Mouse (Mus musculus) lung, postnatal 0 days (tissue): ENCODE results near the gene Baiap2. TPM values are rescaled to one million over a fixed set of nuclear protein-coding genes. Genes with fewer than 3 reads are reported as not detected.

Source experiments
- ATAC-seq: fragments of 200-750 bp; cut with Nextera tagmentation; 2 replicates; pipeline ENCODE4 v1.8.0; 2017; ENCODE audit warnings: moderate library complexity
- DNase-seq: peaks from one replicate; pipeline ENCODE4 v3.0.0-alpha.2; 2016; ENCODE audit warnings: low spot score
- H3K27ac ChIP-seq: fragments of 300-500 bp; sonication (generic); 2 replicates; pipeline ENCODE4 v1.5.1; 2014; ENCODE audit warnings: antibody characterized with exemption, mild to moderate bottlenecking, low read length, mixed read lengths
- H3K27me3 ChIP-seq: fragments of 300-500 bp; sonication (generic); replicated peaks from 2 replicates; pipeline ENCODE4 v1.6.1; 2014; ENCODE audit warnings: low read length, mixed read lengths; ENCODE audit not compliant: insufficient read depth
- H3K36me3 ChIP-seq: fragments of 300-500 bp; sonication (generic); 2 replicates; pipeline ENCODE4 v1.6.1; 2014; ENCODE audit warnings: low read length, mixed read lengths; ENCODE audit not compliant: insufficient read depth
- H3K4me1 ChIP-seq: fragments of 300-500 bp; sonication (generic); 2 replicates; pipeline ENCODE4 v1.6.1; 2014; ENCODE audit warnings: antibody characterized with exemption, low read depth, low read length, mixed read lengths; ENCODE audit not compliant: insufficient read depth
- H3K4me2 ChIP-seq: fragments of 300-500 bp; sonication (generic); replicated peaks from 2 replicates; pipeline ENCODE4 v1.6.1; 2014; ENCODE audit warnings: low read depth, mild to moderate bottlenecking, low read length, moderate library complexity, mixed read lengths
- H3K4me3 ChIP-seq: fragments of 300-500 bp; sonication (generic); 2 replicates; pipeline ENCODE4 v1.5.1; 2014; ENCODE audit warnings: low read depth, low read length
- H3K9ac ChIP-seq: fragments of 300-500 bp; sonication (generic); replicated peaks from 2 replicates; pipeline ENCODE4 v1.6.1; 2014; ENCODE audit warnings: low read depth, mild to moderate bottlenecking
- H3K9me3 ChIP-seq: fragments of 300-500 bp; sonication (generic); 2 replicates; pipeline ENCODE4 v1.6.1; 2016; ENCODE audit warnings: low read length, mixed read lengths
- CTCF ChIP-seq: IDR thresholded peaks from 2 replicates; pipeline ENCODE4 v1.5.1; 2016; ENCODE audit warnings: antibody characterized with exemption, mild to moderate bottlenecking
- EP300 ChIP-seq: IDR thresholded peaks from 2 replicates; pipeline ENCODE4 v1.6.1; 2016; ENCODE audit warnings: antibody characterized with exemption, mild to moderate bottlenecking, control low read depth
- WGBS: fragments of 180-500 bp; shearing (Covaris S2); extraction: QIAGEN DNeasy Blood & Tissue Kit; methylation state at CpG from one replicate; pipeline ENCODE4 v1.1.7; 2014; 5-methylcytosine and 5-hydroxymethylcytosine counted together
- polyA plus RNA-seq: library from polyadenylated mRNA; unstranded; fragments of >200 nt; fragmentation: Nextera tagmentation; extraction: Ambion mirVana; gene quantifications from 2 replicates; pipeline ENCODE4 v1.2.1, GENCODE M21; 2015

Baiap2 gene
- polyA plus RNA-seq, 1 experiment from 2014 or later: 52.6 TPM

DNA sequence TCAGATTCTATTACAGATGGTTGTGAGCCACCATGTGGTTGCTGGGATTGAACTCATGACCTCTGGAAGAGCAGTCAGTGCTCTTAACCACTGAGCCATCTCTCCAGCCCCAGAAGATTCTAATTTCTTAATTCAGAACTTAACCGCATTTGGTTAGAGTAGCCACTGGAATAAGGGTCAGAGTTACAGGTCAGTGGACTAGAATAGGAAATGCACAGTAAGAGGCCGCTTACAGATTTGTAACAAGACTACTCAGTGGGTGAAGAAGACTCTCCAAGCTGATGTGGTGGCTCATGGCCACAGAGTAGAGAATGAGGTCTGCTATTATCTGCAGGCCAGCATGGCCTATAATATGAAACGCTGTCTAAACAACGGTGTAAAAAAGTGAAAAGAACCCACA lies 39.7 kb upstream of the Baiap2 start:
- Histone ChIP-seq H3K4me1 (no peaks in the 10 kb centered on the region), H3K4me2 (no peak overlapping the region), H3K9ac (no peak overlapping the region), H3K27me3 (no peaks in the 10 kb centered on the region), H3K9me3 (no peaks in the 10 kb centered on the region), H3K27ac (no peak overlapping the region), H3K36me3 (0 out of 2 replicates have a peak, but pooled peaks cover 1% of the 10 kb centered on the region), H3K4me3 (no peak overlapping the region)
- DNase-seq (no peak), ATAC-seq (no peak)
- TF ChIP-seq CTCF (no peak), EP300 (no peak)
- 88% methylated on average over 4 of the region's 4 CpGs for WGBS

- Histone ChIP-seq H3K27me3 (no peaks in the 10 kb centered on the region), H3K9ac (no peak overlapping the region), H3K27ac (no peak overlapping the region), H3K9me3 (no peaks in the 10 kb centered on the region), H3K36me3 (no peaks in the 10 kb centered on the region), H3K4me3 (no peak overlapping the region), H3K4me1 (no peaks in the 10 kb centered on the region; the same call in 1 of the 2 replicates), H3K4me2 (no peak overlapping the region)
- 22% methylated on average over 5 of the region's 5 CpGs for WGBS
- peak; percentile 62 for ATAC-seq
- peak; percentile 70 for DNase-seq
- TF ChIP-seq CTCF (peak; percentile 98), EP300 (no peak)
These were observed 37.8 kb upstream of the Baiap2 start for GRCm38 (mm10) chr11:119904621-119905286.

DNA sequence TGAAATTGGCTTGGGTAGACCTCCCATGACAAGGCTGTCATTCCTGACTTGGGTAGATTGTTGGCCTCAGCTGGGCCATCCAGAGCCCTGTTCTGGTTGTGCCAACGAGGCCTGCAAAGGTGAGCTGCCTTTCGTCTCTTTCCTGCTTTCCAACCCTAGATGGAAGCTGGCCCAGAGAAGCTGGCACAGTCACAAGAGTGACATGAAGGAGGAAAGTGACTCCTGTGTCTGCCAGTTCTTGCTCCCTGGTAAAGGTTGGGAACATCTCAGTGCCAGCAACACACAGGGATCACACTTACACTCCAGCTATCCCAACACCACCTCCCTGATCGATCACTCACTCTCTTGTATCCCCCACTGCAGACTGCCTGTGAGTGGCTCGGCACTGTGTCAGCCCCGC lies 36.8 kb upstream of the Baiap2 start:
- no peak for ATAC-seq
- no peak for DNase-seq
- 79% methylated on average over 5 of the region's 5 CpGs for WGBS
- H3K36me3 ChIP-seq: no peaks in the 10 kb centered on the region
- no peaks in the 10 kb centered on the region for H3K27me3 ChIP-seq
- no peaks in the 10 kb centered on the region for H3K9me3 ChIP-seq
- H3K9ac ChIP-seq: no peak overlapping the region
- no peak overlapping the region for H3K4me3 ChIP-seq
- no peak for TF ChIP-seq EP300
- no peak overlapping the region for H3K4me2 ChIP-seq
- H3K4me1 ChIP-seq: no peaks in the 10 kb centered on the region; the same call in 1 of the 2 replicates
- H3K27ac ChIP-seq: no peak overlapping the region

DNA sequence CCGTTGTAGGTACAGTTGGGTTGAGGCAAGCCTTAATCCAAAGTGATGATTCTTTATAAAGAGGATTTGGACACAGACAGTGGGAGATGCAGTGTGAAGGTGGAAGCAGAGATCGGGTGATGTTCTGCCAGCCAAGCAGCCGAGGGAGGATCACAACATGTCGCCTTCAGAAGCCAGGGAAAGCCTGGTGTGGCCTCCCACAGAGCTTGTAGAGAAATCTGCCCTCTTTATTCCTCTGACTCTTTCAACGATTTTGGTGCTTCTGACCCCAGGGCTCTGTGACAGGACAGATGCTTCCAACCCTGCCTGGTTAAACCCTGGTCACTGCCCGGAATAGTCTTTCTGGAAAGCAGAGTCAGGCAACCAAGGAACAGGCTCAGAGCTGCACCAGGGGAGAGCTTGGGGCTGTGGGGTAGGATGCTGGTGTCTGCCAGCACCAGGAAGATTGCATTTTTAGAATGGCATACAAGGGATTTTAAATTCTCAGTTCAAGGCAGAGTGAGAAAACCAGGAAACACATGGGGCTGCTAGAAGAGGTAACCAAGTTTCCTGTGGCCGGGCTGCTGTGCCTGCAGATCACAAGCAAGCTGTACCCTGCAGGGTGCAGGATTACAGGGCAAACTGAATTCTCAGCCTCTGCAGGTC lies 35.4 kb upstream of the Baiap2 start:
- 40% methylated on average over 7 of the region's 7 CpGs for WGBS
- DNase-seq: no peak
- no peak overlapping the region for H3K4me2 ChIP-seq
- H3K36me3 ChIP-seq: no peaks in the 10 kb centered on the region
- H3K4me1 ChIP-seq: peaks cover under 1% of the 10 kb centered on the region; the same call in 1 of the 2 replicates
- H3K4me3 ChIP-seq: no peak overlapping the region
- TF ChIP-seq CTCF: no peak
- no peak overlapping the region for H3K9ac ChIP-seq
- no peak for ATAC-seq
- H3K9me3 ChIP-seq: no peaks in the 10 kb centered on the region
- no peak overlapping the region for H3K27ac ChIP-seq
- H3K27me3 ChIP-seq: no peaks in the 10 kb centered on the region

DNA sequence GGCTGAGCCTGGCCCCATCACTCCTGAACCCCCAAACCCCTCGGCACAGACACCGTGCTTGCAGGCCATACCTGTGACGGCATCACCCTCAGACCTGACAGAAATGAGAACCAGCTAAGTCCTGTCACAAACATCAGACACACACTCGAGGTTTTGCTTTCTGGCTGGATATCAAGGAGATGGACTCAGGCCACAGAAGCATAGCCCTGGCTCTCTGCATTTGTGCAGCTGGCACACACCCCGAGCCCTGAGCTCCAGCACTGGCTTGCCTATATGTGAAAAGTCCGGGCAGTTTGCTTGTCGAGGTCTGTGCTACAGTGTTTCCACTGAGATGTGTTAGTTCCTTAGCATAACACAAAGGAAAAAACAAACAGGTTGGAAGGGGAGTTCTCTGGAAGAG lies 34.9 kb upstream of the Baiap2 start:
- Histone ChIP-seq H3K27me3 (no peaks in the 10 kb centered on the region), H3K4me1 (peaks cover 6% of the 10 kb centered on the region; the same call in 1 of the 2 replicates), H3K27ac (no peak overlapping the region), H3K9ac (no peak overlapping the region), H3K36me3 (no peaks in the 10 kb centered on the region), H3K4me3 (no peak overlapping the region), H3K9me3 (no peaks in the 10 kb centered on the region), H3K4me2 (no peak overlapping the region)
- WGBS: 50% methylated on average over 7 of the region's 7 CpGs
- TF ChIP-seq CTCF (no peak), EP300 (no peak)
- DNase-seq (no peak), ATAC-seq (no peak)

- no peak for ATAC-seq
- Histone ChIP-seq H3K27me3 (no peaks in the 10 kb centered on the region), H3K27ac (no peak overlapping the region), H3K9me3 (no peaks in the 10 kb centered on the region), H3K4me2 (peak overlapping the region; percentile 30), H3K4me3 (no peak overlapping the region), H3K36me3 (no peaks in the 10 kb centered on the region), H3K9ac (no peak overlapping the region), H3K4me1 (peaks cover 17% of the 10 kb centered on the region)
- 0% methylated on average over 5 of the region's 5 CpGs for WGBS
- TF ChIP-seq CTCF (peak; percentile 90), EP300 (no peak)
- DNase-seq: peak; percentile 72
These were observed 33.1 kb upstream of the Baiap2 start for GRCm38 (mm10) chr11:119909436-119909835.
